Mouse (Mus musculus) adrenal gland, postnatal 14 days (tissue): ENCODE results near the gene Lemd1. TPM values are rescaled to one million over a fixed set of nuclear protein-coding genes. Genes with fewer than 3 reads are reported as not detected.
A peak's percentile ranks its signal among the peaks of the same experiment; 100 is the strongest.

Experiments
- DNase-seq: peaks from one replicate; pipeline ENCODE4 v3.0.0; 2021; ENCODE audit warnings: mixed read lengths
- total RNA-seq: library from RNA; stranded (reverse); gene quantifications from 2 replicates; pipeline ENCODE4 v1.2.3, GENCODE M21; 2021

Lemd1 gene
- total RNA-seq, 1 experiment from 2014 or later = not detected

- no peak for DNase-seq
These were observed 25.4 kb upstream of the Lemd1 start for GRCm38 (mm10) chr1:132165859-132166258.

GRCm38 (mm10) chr1:132168115-132168767 is 23.0 kb upstream of the Lemd1 start:
- peak; percentile 47 for DNase-seq

GRCm38 (mm10) chr1:132170698-132171097 is 20.5 kb upstream of the Lemd1 start:
- DNase-seq = no peak

DNA sequence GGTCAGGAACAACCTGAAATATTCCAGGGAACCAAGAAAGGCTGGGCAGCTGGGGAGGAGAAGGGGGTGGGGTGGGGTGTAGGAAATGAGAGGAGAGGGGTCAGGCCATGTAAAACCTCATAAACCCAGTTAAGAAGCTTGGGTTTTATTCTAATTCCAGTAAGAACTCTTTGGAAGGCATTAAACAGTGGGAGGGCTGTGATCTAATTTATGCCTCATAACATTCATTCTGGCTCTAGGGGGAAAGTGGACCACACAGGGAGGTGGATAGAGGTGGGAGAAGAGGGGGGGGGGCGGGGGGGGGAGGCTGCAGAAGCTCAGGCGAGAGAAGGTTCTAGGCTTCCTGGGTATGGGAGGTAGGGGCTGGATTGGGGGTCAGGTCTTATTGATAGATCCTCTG is 19.6 kb upstream of the Lemd1 start:
- DNase-seq = no peak

DNA sequence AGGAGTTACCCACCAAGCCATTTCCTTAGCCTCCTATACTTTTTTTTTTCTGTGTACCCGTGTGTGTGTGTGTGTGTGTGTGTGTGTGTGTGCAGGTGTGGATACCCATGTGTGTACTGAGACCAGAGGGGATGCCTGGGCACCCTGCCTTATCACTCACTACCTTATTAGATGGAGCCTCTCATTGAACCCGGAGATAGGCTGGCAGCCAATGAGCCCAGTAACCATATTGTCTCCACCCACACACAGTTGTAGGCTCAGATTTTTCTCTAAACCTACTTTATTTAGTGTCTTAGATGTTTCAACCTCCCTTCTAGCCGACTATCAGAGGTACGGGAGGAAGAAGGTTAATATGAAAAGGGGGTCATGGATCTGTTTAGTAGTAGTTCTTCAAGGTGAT is 4.9 kb upstream of the Lemd1 start:
- DNase-seq = peak; percentile 1

DNA sequence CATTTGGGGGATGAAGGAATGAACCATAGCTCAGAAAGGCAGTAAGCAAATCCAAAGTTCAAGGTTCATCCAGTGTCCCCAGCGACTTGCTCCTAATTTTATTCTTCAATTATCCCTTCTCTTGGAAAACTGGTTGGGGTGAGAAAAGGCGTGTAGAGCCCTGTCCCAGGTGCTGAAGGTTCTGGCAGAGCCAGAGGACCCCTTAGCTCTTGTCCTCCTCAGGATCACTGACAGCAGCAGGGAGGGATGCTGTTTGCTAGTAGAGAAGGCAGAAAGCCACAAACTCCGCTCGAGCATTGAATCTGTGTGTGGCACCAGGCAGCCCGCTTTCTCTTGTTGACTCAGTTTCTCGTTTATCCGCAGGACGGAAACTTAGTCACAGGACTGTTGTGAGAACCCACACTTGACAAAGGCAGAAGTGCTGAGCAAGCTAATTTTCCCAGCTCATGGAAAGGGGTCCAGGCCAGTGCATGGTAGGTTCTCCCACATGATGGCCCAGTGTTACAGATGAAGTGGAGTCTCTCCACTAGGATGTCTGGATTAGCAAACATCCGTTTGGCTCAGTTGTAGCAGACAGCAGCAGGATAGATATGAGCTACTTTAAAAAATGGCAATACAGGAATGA is 2.7 kb upstream of the Lemd1 start:
- DNase-seq = peak; percentile 2

GRCm38 (mm10) chr1:132189231-132189630 is 2.0 kb upstream of the Lemd1 start:
- no peak for DNase-seq

- peak; percentile 55 for DNase-seq
These were observed 1.2 kb upstream of the Lemd1 start for GRCm38 (mm10) chr1:132190040-132190513.

DNA sequence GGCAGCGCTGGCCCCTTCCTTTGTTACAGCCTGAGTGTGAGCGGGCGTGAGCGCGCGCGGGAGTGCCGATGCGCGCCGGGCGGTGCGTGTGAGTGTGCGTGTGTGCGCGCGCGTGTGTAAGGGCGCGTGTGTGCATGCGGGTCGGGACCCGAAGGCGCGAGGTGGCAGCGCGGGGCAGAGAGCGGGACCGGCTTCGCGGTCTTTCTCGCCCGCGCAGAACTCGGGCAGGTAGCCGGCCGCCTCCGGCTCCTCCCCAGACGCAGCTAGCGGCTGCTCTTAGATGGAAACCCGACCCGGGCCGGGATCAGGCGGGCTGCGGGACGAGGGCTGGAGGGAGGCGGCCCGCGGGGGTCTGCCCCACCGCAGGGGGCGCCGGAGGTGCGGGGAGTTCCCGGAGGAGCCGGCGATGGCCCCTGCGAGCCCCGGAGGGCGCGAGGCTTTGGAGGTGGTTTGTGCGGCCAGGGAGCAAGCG is 574 bp upstream of the Lemd1 start:
- peak; percentile 37 for DNase-seq

DNA sequence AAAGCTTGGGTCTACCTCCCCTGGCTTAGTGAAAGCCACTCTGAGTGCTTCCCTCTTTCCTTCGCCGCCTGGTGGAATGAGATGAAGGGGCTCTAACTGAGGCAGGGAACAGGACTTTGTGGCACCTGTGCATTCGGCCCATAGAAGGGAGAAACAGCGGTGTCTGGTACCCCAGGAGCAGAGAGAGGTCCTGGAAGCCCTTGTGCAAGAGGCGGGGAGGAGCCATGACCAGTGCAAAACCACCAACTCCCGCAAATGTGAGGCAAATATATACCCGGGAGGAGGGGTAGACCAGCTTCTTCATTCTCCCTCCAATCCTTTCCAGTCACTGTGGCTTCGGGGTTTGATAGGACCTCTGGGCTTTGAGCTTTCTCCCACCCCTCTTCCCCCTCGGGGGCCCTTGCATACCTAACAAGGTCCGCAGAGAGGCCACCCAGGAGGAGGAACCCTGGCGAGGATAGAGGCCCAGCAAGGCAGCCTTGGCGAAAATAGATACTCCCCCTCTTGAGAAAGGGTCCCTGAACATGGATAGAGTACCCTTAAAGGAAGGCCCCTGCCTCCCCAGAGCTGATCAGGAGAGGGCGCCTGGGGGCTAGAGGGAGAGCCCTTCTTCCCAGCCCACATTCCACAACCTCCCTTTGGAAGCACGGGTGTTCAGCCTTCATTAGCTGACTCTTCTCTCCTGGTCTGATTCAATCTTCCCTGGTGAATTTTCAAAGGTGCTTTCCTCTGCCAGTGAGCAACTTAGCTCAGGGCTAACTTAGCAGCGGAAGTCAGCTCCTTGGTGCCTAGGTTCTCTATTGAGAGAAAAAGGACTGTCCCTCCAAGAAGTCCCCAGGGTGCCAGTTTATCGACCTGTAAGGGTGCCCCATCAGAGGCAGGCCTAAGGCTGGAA is 802 bp downstream of the Lemd1 start:
- DNase-seq = no peak

GRCm38 (mm10) chr1:132193806-132194205 is 2.6 kb downstream of the Lemd1 start:
- no peak for DNase-seq

DNA sequence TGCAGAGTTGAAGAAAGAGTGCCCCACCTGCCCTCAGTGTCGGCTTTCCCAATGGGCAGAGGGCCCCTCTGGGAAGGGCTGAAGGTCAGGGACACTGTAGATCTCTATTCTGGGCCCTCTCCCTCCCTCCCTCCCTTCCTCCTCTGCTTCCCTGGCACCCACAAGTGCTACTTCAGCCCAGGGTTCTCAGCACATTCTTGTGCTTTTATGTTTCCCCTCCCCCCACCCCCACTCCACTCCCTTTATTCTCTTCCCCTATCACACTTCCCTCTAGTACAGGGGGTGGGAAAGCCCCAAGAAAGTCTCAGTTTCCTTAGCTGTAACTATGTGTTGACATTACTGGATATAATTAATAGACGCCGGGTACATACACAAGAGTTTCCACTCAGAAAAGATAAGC is 3.4 kb downstream of the Lemd1 start:
- no peak for DNase-seq

DNA sequence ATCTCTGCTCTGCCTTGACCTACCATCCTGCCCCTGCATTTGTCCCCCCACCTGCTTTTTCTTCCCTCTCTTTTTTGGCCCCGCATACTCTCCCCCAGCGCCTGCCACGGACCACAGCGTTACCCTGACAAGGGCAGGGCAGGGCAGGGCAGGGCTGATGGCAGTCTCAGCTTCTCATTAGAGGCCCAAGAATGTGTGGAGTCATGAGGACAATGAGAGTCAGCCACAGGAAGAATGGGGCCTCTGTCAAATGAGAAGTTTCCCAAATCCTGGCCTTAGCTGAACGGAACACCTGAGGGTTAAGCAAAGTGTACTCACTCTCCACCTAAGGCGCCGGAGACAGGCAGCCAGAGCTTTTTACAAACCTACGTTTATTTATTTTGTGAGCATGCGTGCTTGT is 3.9 kb downstream of the Lemd1 start:
- no peak for DNase-seq

- DNase-seq = no peak
These were observed 4.5 kb downstream of the Lemd1 start for GRCm38 (mm10) chr1:132195681-132196080.

DNA sequence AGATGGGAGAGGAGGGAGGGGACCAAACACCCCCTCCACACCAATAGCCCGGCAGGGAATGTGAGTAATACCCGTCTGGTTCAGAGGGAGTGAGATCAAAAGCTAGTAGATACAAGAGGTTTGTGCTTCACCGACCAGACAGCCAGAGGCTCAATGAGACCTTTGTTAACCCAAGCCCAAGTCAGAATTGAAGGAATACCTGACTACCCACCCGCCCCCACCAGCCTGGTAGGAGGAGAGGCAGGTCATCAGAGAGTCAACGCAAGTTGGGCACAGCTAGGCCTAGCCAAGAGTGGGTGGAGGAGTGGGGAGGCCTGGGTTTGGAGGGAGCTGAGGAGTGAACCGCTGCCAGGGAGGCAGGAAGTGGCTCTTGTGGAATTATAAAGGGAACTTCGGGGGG is 5.1 kb downstream of the Lemd1 start:
- DNase-seq = no peak

DNA sequence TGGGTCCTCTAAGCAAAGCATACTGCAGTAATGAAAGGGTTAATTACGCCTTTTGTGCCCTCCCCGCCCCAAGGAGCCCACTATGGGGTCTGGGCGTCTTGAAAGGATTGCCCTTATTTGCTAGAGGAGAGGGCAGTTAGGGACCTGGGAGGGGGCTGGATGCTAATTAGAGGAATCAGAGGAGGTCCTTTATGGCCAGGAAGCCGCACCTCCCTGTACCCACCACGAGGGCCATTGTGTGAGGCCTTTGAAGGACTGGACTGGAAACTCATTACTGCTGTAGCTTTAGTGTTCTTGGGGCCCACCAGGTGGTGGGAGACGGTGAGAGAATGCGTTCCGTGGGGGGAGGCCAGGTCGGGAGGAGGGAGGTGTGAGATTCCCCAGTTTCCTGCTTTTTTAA is 6.4 kb downstream of the Lemd1 start:
- DNase-seq = no peak

DNA sequence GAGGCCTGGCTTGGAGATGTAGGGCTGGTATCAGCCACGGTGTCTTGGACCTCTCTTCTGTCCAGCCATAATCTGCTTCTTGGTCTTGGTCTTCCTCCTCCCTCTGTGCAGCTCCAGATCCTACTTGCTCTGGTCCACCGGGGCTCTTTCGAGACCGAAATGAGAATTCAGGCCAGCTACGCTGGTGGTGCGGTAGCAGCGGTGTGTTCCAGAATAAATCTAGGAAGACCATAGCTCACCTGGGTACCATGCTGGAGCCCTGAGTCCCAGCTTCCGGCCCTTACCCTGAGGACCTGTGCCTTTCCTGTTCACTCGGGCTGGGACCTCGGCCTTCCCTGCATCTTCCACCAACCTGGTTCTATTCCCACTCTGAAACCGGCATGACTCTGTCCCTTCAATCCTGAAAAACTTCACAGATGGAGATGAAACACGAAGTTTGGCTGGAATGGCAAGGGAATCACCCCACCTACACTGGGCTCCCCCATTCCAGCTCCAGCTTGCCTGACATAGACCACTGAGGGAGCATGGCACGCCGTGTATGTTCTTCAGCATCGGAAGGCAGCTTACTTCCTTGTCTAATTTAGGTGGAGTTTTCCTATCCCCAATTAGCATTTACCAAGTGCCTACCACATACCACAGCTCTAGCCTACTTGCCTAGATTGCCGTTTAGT is 7.3 kb downstream of the Lemd1 start:
- no peak for DNase-seq

DNA sequence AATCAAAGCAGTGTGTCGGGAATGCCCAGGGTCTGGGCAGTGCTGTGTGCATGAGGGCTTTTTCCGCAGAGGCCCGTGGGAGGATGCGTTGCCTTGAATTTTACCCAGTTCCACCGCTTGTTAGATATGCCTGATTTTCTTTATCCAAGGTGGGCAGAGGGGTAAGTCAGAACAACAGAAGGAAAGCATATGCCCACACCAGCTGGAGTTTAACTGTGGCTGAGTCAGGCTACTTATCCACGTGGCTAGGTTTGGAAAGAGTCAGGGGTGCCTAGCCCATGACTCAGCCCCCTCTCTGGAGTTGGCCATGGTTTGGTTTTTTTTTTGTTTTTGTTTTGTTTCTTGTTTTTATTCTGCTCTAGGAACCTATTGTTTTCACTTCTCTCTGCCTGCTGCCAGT is 8.0 kb downstream of the Lemd1 start:
- no peak for DNase-seq

GRCm38 (mm10) chr1:132199934-132200333 is 8.7 kb downstream of the Lemd1 start:
- DNase-seq = no peak

DNA sequence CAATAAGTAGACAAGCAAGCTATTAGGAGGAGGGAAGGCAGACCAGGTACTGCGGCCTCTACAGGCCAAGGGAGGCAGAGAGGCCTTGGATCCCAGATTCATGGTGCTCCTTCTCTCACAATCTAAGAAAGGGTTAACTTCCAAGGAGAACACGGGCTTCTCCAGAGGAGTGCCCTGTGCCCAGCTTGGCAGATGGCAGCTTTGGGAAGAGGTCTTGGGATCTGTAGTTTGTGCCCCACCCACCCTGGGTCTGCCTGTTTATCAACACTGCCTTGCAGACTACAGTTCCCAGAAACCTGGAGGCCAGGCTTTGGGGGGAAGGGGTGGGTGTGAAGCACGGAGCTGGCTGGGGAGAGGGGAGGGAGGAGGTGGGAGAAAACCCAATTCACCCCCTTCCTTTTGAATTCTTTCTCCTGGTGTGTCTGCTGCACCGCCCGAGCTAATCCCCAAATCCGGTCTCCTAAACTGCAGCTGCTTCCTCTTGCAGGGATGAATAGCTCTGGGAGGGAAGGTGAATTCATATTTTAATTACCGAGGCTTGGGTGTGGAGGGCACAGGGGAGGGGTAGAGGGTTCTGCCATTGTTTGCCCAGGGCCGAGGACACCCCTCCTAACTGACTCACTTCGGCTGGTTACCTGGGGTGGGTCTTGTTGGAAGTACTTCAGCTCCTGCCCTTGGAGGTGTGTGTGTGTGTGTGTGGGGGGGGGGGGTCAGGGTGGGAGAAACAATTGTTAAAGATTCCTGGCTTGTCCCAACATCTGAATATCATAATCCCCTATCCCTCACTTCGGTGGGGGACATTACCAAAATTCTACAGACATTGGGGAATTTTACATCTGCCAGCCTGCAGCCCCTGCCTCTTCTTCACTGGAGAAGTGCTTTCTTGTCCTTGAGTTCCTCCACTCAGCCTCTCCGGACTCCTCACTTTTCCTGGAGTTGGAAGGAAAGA is 9.6 kb downstream of the Lemd1 start:
- no peak for DNase-seq

DNA sequence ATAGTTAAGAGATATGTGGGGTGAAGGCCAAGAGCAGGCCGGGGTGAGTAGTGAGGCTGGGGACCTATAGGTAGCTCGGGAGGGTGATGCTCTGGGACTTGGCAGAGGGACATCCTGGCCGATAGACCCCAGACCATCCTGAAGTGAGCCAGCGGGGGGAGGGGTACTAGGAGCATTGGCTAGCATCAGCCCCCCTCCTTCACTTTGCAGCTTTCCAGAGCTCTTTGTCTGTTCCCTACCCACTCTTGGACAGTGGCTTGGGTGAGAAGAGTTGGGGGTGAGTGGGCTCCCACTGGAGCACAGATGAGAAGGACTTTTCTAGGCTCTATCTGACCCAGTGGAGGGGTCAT is 10.3 kb downstream of the Lemd1 start:
- DNase-seq = no peak
